Mouse (Mus musculus) left cerebral cortex, postnatal 10 days (tissue): ENCODE measurements around the gene 1700022I11Rik. TPM values are rescaled to one million over a fixed set of nuclear protein-coding genes. Genes with fewer than 3 reads are reported as not detected.

Experiments
- DNase-seq, 2 experiments: peaks; one replicate each; pipeline ENCODE4 v3.0.0; 2021 to 2022; ENCODE audit warnings: low spot score in 2 of 2, mixed read lengths in 1 of 2; ENCODE audit errors: extremely low spot score in 1 of 2
- intact Hi-C: fragments of 180-260 bp; cut with DNase I; formaldehyde crosslinking; loops from one replicate; pipeline ENCODE4 v1.15.1; 2025
- total RNA-seq, 2 experiments: library from RNA; stranded (reverse); gene quantifications; 2 replicates each; pipeline ENCODE4 v1.2.3; 2021

1700022I11Rik gene
- total RNA-seq, 2 experiments from 2014 or later = not detected

DNA sequence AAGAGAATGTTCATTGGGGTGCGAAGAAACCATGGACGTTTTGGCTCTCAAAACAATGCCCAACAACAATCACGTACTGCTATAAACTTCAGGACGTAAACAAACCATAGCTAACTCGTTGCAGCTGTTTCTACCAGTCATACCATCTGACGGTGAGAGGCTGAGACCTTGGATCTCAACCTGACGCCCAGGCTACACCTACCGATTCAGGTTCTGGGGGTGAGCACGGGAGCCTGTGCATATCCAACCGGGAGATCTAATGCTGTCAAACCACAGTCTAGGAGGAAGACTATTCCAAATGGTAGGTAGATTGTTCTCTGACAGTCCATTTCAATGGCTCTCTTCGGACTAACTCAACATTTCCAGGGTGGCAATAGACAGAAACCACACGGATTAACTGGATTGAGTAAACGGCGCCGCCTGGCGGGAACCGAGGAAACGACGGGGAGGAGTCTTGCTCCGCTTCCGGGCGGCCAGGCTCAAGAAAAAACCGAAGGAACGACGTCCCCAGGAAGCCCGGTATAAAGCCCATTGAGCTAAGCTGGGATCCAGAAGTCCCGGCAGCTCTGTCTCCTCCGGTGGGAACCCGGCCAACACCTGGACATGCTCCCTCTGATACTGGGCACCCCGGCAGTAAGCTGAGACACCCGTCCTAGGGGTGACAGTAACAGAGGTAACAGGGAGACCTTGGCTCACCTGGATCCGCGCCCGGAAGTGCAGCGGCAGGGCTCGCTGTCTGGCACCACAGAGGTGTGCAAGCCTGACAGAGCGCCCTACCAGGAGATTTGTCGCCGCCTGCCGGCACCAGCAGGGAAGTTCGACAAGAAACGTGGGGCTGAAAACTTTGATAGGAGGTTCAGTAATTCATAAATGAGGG lies 55.9 kb downstream of the 1700022I11Rik start, which contains the start of gene Pigo:
TSS of gene Pigo (minus strand) at position 736 of the 877 bp plus-strand sequence.
- intact Hi-C loops = no loop called here
- DNase-seq = peak; percentile 90 to 95

DNA sequence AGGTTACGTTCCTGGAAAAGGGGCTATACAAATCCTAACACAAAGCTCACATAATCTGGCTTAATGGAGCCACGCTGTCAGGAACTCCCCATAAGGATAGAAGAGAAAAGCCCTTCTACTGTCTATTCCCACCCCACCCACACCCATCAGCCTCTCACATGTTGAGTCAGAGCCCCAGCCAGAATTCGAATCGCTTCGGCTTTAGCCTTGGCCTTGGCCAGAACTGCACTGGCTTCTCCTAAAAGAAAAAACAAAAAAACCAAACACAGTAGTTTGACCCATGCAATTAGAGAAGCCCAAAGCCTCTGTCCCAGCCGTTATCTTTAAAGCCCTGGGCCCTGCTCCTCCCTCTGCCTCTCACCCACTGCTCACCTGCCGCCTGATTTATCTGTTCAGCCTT lies 59.7 kb downstream of the 1700022I11Rik start:
- DNase-seq = no peak
- intact Hi-C loops = no loop called here

DNA sequence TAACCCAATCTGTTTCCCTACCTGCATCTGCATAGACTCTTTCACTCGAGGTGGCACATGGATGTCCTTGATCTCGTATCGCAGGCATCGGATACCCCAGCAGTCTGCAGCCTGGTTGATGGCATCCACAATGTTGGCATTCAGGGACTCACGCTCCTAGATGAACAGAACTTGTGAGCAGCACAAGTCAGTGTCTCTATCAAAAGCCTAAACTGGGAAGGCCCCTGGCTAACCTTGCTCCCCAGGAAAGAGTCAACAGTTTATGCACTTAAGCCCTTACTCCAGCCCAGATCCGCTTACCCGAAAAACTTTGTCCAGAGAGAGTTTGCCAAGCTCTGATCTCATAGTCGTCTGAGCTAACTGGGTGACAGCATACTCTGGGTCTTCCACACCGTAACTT lies 60.3 kb downstream of the 1700022I11Rik start:
- intact Hi-C loops = no loop called here
- DNase-seq = no peak

DNA sequence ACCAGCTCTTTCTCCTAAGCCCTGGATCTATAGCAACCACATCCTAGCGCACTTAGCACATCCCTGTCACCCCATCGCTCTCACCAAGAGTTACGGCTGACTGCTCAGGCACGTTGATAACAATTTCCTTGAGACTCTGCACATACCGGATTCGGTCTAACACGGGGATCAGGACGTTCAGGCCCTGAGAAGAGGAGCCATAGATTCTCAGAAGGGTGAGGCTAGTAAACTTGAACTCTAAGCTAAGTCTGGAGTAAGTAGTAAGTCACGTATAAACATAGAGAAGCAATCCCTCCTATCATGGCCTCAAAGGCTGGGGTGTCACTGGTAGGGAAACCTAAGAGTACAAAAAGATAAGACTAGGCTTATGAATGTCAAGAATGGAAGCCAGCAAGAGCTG lies 60.9 kb downstream of the 1700022I11Rik start:
- intact Hi-C loops = no loop called here

DNA sequence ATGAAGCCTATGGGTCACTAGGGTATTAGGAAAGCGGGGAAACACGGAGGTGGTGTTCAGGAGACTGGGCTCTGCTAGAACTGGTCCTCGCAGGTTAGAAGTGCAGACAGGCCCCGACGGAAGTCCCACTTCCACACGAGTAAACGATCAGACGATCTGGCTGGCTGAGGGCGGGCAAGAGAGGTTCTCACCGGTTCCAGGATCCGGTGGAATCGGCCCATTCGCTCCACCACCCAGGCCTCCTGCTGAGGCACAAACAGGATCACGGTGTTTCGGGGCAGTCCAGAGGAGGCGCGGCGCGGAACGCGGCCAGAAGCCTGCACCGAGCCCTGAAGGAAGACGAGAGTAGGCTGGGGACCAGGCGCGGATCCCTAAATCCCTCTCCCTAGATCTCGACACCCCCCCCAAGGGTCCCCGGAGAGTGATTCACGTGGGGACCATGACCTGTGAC lies 61.4 kb downstream of the 1700022I11Rik start:
- peak; percentile 24 to 71 for DNase-seq
- intact Hi-C loops = no loop called here

More for the DNA sequence above, 60.9 kb downstream of the 1700022I11Rik start:
- no peak for DNase-seq

DNA sequence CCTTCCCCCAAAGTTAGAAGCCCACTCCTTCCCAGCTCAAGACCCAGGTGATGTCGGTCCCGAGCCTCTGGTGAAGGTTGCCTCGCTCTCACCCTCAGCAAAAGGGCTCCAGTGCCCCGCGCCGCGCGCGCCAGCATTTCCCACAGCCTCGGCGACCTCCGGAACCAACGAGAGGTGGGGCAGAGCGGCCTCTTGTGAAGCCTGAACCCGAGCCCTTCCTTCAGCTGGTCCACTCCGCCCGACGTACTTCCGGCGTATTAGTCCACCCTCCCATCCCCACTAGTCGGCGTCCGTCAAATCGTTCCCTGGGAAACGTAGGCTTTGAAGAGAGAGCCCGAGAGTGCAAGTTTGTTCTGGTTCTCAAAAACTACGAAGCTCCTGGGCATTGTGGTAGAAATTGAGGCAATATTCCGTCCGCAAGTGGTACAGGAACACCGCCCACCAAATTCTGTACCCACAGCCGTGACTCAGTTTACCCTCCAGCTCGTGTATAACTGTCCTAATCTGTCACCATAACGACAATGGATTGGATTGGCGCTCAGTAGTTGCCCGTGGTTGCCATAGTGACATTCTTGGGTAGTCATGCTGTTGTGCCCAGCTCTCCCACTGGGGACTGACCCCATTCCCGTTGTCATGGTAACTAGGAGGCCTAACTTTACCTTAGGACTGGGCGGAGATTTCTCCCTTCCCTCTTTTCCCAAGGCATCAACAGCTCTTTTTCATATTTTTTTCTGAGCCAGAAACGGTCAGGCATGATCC lies 62.0 kb downstream of the 1700022I11Rik start, which contains the start of gene Stoml2:
TSS of gene Stoml2 (minus strand) at position 474 of the 759 bp plus-strand sequence.
- DNase-seq = peak; percentile 91 to 95
- intact Hi-C loops = no loop called here

DNA sequence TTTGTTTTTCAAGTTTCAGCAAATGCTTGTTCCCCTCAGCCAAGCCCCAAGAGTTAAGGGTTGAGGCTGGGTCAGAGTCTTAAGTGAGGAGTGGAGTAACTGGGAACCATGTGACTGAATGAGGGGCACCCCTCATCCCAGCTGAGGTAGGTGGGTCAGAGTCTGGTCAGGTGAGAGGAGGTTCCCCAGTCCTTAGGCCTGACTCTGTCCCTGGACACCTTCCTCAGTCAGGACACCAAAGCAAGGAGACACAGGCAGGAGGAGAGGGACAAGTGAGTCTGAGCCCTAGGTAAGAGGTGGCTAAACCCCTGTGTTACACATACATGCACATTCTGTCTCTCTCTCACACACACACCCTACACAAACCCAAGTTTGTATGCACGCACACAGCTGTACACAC lies 63.1 kb downstream of the 1700022I11Rik start:
- DNase-seq = no peak
- intact Hi-C loops = no loop called here

Other genes with a start within 250 kb of the 1700022I11Rik start
- gene 4930578G10Rik, start 234.1 kb upstream of the 1700022I11Rik start, total RNA-seq = 1 to 10 TPM; 1.3 to 2.6 TPM
- 1 to 10 TPM in 1 of 2 experiments, under 1 TPM in 1; 0.90 to 1.2 TPM for gene Ccl19, start 213.0 kb upstream of the 1700022I11Rik start, total RNA-seq
- gene Ccl21a, start 195.6 kb upstream of the 1700022I11Rik start, total RNA-seq = not detected
- under 1 TPM in 1 of 2 experiments, not detected in 1; 0.34 TPM for gene Fam205a1, start 115.7 kb upstream of the 1700022I11Rik start, total RNA-seq
- 1 to 10 TPM; 2.4 to 2.5 TPM for gene Gm12394, start 112.8 kb upstream of the 1700022I11Rik start, total RNA-seq
- gene Fam205c, start 95.4 kb upstream of the 1700022I11Rik start, total RNA-seq = 1 to 10 TPM; 1.2 to 1.4 TPM
- 100 to 1,000 TPM; 283 to 300 TPM for gene Phf24, start 52.9 kb upstream of the 1700022I11Rik start, total RNA-seq
- 100 to 1,000 TPM; 179 to 193 TPM for gene Dnajb5, start 19.8 kb upstream of the 1700022I11Rik start, total RNA-seq
- gene Vcp, start 30.9 kb downstream of the 1700022I11Rik start, total RNA-seq = 100 to 1,000 TPM; 270 to 280 TPM
- 10 to 100 TPM in 1 of 2 experiments, 1 to 10 TPM in 1; 8.4 to 10.8 TPM for gene Fancg, start 40.9 kb downstream of the 1700022I11Rik start, total RNA-seq
- gene Pigo, start 56.2 kb downstream of the 1700022I11Rik start, total RNA-seq = 10 to 100 TPM; 24.3 to 32.6 TPM
- 100 to 1,000 TPM; 102 to 114 TPM for gene Stoml2, start 62.1 kb downstream of the 1700022I11Rik start, total RNA-seq
- 10 to 100 TPM; 38.1 to 39.5 TPM for gene Fam214b, start 76.6 kb downstream of the 1700022I11Rik start, total RNA-seq
- gene Unc13b, start 89.3 kb downstream of the 1700022I11Rik start, total RNA-seq = 10 to 100 TPM; 61.0 to 65.4 TPM